Mouse (Mus musculus): ENCODE data around the gene Cdkn2d.
A peak's percentile ranks its signal among the peaks of the same experiment; 100 is the strongest.
"Not testable (repeated sequence)": the region's sequence is repeated elsewhere in the genome, so short reads cannot be mapped to it uniquely, and the experiment has no call there.

Gene Cdkn2d

DNA sequence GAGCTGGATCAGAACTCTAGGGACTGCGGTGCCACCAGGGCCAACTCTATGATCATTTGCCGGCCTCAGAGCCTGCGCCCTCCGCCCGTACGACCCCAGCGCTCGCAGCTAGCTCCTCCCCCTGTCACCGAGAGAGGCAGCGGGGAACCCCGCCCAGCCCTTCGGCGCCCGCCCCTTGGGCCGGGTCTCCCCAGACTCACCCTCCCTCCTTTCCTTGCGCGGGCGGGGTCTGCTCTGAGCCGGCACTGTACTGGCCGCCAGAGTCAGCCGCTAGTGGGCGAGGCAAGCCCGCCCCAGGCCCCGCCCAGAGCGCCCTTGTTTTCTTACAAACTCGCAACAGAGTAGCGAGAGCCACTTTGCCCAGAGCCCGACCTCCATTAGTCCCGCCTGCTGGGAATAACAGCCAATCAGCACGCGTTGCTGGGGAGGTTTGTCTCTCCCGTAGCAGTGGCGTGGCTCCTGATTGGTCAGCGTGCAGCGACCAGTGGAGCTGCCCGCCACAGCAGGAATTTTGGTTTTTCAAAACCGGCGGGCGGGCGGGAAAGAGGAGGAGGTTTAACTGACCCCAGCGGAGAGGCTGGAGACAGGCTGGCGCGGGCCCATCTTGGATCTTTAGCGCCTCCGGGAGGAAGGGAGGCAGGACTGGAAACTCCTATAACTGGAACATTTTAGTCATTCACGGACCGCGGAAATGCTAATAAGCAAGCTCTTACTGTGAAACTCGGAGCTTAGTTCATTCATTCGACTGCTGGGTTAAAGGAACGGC lies at the start of gene Cdkn2d:
TSS of gene Cdkn2d (minus strand) at position 386 of the 766 bp plus-strand sequence.
- peak; percentile 100 for DNase-seq (ENCODE audit: low spot score)

DNA sequence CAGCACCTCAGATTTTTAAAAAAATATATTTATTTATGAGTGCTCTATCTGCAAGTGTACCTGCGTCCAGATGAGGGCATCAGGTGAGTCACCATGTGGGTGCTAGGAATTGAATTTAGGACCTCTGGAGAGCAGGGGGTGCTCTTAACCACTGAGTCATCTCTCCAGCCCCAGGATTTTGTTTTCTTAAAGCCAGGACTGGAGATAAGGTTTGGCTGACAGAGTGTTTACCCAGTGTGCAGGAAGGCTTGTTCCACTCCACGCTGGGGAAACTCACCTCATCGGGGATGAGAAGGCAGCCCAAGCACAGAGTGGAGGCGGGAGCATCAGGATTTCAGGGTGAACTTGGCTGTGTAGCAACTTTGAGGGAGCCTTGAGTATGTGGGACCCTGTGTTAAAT lies 49.2 kb upstream of the Cdkn2d start:
- no peak for DNase-seq (ENCODE audit: low spot score)

DNA sequence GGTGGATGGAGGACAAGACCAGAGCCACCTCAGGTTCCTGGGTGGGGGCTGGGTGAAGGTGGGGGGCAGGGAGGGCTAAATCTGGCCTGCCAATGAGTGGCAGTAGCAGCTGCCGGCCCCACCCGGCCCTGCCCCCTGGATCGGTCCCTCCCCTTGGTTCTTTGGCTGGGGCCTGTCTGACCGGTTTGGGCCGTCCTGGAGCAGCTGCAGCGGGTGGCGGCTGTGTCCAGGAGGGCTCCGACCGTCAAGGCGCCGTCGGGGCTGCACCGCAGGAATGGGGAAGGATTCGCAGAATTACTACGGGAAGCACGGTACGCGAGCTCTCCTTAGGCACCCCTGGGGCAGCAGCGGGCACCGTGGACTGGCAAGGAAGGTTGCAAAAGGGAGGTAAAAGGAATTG lies 46.4 kb upstream of the Cdkn2d start:
- no peak for DNase-seq (ENCODE audit: low spot score)

DNA sequence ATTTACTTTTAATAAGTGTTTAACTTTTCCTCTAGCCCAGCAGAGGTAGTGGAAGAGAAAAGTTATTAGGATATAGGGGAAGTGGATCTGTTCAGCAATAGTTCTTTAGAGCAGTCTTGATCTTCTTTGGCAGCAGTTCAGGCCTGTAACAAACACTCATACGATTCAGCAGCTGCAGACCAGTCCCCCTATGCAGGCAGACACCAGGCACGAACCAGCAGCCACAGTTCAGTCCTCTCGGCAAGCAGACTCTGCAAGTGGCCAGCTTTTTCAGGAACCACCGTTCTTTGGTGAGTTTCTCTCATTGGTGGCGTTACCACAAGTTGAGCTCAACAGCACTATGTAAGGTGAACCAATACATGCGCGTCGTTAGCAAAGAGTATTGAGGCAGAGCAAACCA lies 45.3 kb upstream of the Cdkn2d start:
- no peak for DNase-seq (ENCODE audit: low spot score)

DNA sequence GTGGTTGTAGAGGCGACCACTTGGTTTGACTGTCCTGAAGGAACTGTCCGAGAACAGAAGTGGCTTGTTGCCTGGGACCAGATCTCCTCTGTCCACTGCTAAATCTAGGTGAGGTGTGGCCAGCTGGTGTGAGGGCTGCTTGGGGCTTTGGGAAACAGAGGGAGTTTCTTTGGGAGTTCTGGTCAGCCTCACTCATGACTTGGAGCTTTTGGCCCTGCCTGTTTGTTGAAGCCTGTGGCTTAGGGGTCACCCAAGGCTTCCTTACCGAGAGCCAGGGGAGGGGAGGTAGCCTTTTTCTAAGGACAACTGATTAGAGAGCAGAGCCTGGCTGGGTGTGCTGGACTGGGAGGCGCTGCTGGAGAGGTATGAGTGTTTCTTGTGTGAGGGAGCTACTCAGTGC lies 44.2 kb upstream of the Cdkn2d start:
- no peak for DNase-seq (ENCODE audit: low spot score)

DNA sequence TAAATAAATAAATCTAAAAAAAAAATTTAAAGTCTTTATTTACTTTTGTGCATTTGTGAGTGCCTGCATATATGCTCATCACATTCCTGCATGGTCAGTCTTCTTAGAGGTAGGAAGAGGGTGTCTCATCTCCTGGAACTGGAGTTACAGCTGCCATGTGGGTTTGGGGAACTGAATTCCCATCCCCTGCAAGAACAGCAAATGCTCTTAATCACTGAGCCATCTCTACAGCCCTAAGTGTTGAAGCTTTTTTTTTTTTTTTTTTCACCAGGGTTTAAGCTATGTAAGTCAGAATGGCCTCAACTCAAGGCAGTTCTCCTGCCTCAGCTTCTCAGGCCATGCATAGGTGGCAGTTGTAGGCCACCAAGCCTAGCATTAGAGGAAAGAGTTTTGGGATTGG lies 43.5 kb upstream of the Cdkn2d start:
- no peak for DNase-seq (ENCODE audit: low spot score)

DNA sequence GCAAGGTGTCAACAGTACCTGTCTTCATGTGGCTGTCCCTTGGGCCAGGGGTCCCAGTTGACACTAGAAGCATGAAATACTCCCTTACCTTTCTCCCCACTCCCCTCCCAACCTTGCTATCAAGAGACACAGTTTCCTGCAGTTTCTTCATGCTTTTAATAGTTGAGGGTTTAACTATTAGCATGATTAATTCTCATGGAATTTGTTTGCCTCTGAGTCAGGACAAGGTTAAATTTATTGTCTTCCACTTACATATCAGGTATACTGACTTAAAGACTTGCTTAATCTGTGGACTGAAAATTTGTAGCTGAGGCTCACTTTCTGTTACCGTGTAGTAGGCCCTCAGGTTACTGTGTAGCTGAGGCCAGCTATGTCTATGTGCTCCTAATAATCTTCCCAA lies 42.3 kb upstream of the Cdkn2d start:
- DNase-seq (ENCODE audit: low spot score): no peak

DNA sequence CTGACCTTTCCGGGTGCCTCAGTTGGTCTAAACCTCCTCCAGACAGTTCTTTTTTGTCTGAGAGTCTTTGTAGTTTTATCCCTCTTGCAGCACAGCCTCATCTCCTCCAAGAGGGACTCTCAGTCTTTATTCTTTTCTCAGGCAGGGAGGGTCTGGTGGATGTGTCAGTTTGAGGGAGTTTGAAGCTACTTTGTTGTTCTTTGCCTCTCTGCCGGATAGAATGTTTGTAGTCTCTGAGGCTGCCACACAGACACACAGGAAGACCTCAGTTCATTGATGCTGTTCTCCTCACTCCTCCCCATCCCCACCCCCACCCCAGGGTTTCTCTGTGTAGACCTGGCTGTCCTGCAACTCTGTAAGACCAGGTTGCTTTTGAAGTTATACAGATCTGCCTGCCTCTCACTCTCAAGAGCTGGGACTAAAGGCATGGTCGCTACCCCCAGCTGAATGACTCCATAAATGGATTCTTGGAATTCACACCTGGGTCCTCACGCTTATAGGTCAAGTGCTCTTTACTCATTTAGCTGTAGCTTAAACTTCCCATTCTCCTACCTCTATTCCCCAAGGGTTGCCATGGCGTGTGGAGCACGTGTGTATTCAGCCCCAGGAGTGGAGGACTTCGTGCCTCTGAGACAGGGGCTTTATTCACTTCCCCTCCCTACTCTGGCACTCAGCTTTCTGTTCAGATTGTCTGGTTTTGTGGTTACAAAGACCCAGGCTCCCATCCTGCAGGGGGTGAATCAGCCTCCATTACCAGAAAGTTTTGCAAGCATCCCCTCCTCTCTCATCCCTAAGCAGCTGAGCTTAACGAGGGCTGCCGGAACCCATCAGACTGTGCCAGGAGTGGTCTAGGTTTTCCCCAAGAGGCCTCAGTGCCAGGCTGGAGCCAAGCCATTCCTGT lies 41.2 kb upstream of the Cdkn2d start:
- no peak for DNase-seq (ENCODE audit: low spot score)

DNA sequence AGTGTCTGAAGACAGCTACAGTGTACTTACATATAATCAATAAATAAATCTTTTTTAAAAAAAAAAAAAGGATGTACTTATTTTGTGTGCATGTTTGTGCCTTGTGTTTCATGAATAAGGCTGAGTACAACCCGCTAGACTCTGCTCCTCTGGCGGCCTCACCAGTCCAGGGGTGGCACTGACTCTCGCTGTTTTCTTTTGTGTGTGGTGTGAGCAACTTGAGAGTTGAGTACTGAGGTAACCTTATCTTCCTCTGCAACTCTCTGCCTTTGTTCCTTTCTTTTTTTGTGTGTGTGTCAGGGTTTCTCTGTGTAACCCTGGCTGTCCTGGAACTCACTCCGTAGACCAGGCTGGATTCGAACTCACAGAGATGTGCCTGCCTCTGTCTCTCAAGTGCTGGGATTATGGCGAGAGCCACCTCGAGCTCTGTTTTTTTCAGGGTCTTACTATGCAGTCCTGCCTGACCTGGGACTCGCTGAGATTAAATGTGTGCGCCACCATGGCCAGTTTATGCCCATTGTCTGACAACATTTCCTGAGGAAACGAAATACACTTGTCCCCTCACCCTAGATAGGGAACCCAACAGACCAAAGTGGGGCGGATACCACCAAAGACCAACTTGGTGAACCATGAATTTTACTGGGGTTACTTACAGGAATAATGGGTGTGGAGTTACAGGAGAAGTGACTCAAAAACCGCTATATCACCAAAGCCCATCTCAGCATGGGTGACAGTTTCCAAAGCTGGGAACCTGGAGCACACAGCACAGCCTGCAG lies 40.3 kb upstream of the Cdkn2d start:
- no peak for DNase-seq (ENCODE audit: low spot score)

DNA sequence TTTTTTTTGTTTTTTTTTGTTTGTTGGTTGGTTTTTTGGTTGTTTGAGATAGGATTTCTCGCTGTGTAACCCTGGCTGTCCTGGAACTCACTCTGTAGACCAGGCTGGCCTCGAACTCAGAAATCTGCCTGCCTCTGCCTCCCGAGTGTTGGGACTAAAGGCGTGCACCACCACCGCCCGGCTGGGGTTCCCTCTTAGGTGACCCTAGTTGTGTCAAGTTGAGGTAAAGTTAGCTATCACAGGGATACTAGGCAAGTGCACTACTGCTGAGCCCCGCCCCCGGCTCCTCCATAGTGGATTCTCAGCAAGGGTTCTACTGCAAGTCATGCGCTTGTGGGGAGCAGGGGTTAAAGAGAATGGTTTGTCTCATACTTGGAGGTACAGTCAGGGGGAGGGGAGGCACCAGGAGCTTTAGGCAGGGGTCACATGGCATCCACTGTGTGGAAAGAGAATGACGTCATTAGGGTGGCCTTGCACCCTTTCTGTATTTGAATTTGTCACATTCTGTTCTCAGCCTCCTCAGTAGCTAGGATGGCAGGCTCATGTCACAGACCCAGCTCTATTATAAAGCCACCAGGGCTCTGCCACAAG lies 38.6 kb upstream of the Cdkn2d start:
- DNase-seq (ENCODE audit: low spot score): no peak

DNA sequence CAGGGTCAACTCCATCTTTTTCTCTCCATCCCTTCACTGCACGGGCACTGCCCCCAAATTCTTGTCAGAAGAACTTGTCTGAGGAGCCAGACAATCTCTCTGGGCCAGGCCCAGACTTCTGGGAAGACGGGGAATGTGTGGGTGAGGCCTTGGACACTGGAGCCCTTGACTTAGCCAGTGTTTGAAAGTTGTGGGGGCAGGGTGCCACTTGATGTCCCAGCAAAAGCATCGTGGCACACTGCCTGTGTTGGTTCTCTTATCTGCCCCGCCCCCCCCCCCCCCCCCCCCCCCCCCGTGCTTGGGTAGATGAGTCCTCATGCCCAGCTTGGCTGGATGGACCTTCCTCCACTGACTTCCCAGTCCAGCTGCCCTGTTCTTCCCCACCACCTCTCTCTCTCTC lies 37.8 kb upstream of the Cdkn2d start:
- DNase-seq (ENCODE audit: low spot score): no peak

DNA sequence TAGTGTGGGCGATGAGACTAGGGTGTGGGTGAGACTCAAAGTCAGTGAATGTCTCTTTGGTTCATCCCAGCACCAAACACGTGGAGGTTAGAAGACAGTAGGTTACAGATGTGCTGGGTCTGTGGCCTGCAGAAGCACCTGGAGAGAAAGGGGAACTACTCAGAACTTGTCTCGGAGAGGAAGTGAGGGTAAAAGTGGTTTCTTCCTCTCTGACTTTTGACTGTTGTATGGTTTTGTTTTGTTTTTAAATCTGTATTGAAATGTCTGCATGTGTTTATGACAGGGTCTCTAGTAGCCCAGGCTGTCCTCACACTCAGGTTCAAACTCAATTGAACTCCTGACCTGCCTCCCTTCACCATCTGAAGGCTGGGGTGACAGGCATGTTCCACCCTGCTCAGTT lies 36.8 kb upstream of the Cdkn2d start:
- DNase-seq (ENCODE audit: low spot score): no peak

DNA sequence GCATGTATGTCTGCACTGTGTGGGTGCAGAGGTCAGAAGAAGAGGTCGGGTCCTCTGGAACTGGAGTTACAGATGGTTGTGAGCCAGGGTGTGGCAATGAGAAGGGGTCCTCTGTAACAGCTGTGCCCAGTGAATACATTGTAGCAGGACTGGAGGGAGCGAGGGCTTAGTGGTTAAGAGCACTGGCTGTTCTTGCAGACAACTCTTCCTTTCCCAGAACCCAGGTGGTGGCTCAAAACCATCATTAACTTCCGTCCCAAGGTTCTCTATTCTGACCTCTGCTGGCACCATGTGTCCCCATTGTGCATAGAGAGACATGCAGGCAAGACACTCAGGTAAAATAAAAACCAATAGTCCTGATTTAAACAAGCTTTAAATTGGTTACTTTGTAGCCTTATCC lies 36.4 kb upstream of the Cdkn2d start:
- no peak for DNase-seq (ENCODE audit: low spot score)

DNA sequence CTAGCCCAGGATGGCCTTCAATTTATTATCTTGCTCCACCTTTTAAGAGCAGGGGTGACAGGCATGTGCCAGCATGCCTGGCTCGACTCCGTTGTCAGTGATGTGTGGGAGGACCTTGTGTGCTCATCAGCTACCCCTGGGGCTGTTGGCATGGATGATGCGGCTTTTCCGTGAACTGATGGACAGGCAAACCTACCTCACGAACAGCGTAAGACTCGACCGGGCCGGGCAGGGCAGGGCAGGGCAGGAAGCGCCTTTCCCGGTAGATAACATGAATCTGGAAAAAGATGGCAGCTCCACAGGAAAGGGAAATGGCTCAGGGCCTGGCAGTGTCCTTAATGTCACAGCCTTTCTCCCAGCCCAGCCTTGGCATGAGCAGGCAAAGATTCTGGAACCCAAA lies 33.1 kb upstream of the Cdkn2d start:
- DNase-seq (ENCODE audit: low spot score): no peak

DNA sequence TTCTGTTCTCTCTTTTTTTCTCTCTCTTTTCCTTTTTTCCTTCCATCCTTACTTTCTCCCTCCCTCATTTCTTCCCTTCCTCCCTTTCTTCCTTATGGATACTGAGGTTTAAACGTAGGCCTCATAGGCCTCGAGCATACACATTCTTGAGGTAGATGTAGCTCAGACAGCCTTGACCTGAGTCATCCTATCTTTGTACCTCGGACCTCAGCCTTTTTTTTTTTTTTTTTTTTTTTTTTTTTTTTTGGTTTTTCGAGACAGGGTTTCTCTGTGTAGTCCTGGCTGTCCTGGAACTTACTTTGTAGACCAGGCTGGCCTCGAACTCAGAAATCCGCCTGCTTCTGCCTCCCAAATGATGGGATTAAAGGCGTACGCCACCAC lies 31.7 kb upstream of the Cdkn2d start:
- not testable (repeated sequence) for DNase-seq (ENCODE audit: low spot score)

DNA sequence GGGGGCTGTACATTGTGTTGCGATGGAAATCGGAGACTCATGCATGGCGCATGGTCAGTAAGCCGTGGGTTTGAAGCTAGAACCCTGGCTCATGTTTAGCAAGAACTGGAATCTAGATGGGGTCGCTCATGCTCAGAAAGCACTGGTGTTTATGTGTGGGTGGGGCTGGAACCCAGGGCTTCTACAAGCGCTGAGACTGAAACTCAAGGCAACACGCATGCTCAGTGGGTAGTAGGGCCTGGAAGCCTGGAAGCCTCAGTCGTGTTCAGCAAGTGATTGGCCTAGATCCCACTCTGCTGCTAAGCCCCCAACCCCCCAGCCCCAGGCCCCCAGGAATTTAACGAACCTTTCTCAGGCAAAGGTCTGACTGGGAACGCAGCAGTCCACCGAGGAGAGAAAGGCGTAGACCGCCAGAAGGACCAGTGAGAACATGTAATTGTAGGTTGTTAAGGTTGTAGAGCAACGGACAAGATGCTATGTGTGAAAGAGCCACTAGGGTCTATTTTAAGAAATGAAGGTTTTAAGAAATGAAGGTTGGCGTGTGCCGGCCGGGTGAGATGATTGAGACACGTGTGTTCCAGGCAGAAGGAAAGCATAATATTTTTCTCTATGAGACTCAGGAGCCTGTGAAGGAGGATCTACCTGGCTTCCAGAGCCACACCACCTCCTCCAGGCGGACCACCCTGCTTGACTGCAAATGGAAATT lies 31.2 kb upstream of the Cdkn2d start:
- no peak for DNase-seq (ENCODE audit: low spot score)

DNA sequence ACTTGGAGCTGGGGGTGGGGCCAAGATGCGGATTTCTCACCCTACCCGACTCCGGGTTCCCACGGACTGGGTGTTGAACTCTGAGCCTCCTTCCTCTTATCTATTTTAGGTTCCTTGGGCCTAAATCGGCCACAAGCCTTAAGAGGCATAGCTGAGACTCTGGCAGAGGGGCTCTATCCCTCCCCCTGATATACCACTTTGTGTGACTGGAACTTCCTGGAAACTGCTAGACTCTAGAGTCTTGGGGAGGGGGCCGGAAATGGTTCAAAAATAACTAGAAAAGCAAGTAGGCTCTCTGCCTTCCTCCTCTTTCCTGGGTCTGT lies 30.3 kb upstream of the Cdkn2d start:
- peak; percentile 54 for DNase-seq (ENCODE audit: low spot score)

DNA sequence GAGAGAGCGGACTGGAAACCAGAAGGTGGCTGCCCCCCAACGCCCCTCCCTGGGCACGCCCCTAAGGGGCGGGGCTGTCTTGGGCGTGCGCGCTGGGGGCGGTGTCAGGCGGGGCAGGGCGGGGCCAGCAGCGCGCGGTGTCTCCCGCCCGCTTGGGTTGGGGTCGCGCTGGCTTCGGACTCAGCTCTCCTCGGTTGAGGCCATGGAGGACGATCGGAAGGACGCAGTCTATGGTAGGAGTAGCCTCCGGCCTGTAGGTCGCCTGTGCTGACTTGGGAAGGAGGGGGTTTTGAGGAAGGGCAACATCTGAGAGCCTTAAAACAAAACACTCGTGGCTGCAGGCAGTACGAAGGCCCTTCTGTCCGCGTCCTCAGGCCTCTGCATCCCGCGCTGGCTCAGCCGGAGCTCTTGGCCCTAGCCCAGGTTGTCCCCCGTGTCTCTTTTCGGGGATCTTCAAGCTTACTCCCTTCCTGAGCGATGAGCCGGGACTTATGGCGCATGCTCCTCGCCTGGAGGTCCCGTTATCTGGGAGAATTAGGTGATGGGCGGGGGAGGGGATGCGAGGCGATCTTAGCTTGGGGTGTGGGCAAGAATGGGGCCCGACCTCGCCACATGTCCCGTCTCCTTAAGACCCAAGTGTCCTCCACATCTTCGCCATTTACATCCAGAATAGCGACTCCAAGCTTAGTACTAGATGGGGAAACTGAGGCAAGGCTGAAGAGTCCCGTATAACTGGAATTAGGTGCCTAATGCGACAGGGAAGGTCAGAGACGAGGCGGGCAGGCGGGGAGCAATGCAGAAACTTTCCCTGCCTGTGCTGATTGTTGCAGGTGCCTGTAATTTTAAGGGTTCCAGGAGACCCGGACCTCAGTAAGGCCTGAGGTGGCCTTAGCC lies 29.7 kb upstream of the Cdkn2d start, which contains the start of gene Slc44a2:
TSS of gene Slc44a2 (plus strand) at position 80 of the 894 bp plus-strand sequence.
- peak; percentile 77 for DNase-seq (ENCODE audit: low spot score)

DNA sequence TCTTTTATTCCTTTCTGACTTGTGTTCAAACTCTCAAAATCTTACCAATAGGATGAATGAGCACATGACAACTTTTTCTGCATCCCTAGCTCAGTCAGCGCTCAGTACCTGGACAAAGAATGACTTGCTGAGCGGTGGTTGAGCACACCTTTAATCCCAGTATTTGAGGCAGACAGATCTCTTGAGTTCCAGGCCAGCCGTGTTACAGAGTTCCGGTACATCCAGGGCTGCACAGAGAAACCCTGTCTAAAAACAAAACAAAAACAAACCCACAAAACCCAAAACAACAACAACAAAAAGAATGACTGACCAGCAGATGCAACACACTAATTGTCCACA lies 29.0 kb upstream of the Cdkn2d start:
- no peak for DNase-seq (ENCODE audit: low spot score)

DNA sequence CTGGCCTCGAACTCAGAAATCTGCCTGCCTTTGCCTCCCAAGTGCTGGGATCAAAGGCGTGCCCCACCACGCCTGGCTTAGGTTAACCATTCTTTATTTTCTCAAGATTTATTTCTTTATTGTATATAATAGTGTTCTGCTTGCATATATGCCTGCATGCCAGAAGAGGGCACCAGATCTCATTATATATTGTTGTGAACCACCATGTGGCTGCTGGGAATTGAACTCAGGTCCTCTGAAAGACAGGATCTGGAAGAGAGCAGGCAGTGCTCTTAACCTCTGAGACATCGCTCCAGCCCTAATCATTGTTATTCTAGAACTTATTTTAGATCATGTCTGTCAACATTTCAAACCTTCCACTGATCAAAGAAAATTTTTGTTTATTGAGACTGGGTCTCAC lies 28.3 kb upstream of the Cdkn2d start:
- DNase-seq (ENCODE audit: low spot score): no peak

DNA sequence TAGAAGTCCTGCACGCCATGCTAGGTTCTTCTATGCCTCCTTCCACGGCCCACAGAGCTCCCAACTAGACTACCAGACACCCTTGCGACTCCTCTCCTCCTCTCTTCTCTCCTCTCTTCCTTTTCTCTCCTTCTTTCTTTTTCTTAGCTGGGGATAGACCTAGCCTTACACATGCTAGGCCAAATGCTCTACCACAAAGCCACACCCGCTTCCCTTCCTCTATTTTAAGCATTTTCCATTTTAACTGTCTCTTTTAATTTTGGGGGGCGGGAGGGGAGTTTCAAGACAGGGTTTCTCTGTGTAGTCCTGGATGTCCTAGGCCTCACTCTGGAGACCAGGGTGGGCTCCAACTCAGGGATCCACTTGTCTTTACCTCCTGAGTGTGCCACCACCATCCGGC lies 27.6 kb upstream of the Cdkn2d start:
- no peak for DNase-seq (ENCODE audit: low spot score)
